In the genomic region with DNA sequence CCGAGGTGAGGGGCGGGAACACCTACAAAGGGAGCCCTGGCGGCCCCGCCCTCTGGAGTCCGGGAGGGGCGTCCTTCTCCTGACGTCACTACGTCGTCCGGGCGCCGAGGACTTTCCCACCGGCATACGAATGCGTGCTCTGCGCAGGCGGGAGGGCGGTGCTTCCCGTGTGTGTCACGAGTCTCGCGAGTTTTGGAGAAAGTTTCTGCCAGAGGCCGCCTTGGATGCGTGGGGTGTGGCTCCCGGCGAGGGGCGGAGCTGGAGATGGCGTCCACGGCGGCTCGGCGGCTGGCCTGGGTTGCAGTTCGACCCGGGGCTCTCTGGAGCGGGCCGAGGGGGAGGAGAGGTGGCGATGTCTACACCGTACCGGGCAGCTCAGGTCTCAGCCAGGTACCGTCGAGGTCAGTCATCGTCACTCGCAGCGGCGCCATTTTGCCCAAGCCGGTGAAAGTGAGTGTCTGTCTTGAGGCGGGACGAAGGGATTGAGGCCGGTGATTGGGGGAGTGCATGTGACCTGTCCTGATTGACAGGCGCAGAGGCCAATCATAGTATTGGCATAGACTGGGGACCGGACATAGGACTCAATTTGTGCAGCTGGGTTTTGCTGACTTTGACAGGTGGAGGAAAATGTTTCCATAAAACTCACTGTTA, we compare ENCODE assay signal across 8 mouse cellular contexts. TPM values are rescaled to one million over a fixed set of nuclear protein-coding genes. Genes with fewer than 3 reads are reported as not detected.
DNase-seq lines count a peak whose midpoint lies in the region; ATAC-seq and TF ChIP-seq lines count a peak whose summit lies in the region.

No protein-coding gene starts in this region.

- peaks cover 12% of the 10 kb centered on the region for H3K36me3 ChIP-seq in ES-Bruce4 (ENCODE audit: control insufficient read depth, insufficient read depth, low read length, poor library complexity, severe bottlenecking)
- peaks cover 38% of the 10 kb centered on the region for H3K36me3 ChIP-seq in forebrain, embryonic 13.5 days (ENCODE audit: poor library complexity, severe bottlenecking)
- H3K36me3 ChIP-seq in liver, postnatal 0 days (replicated peaks; ENCODE audit: insufficient read depth, low read length), result peaks cover 41% of the 10 kb centered on the region
- peaks cover 28% of the 10 kb centered on the region for H3K36me3 ChIP-seq in neural tube, embryonic 14.5 days (ENCODE audit: control insufficient read depth, insufficient read depth, low read length)

- H3K9ac ChIP-seq in ES-Bruce4 (ENCODE audit: low read depth, poor library complexity, severe bottlenecking), result peak overlapping the region; percentile 82
- H3K9ac ChIP-seq in forebrain, embryonic 13.5 days, result peak overlapping the region; percentile 78
- peak overlapping the region; percentile 81 for H3K9ac ChIP-seq in liver, postnatal 0 days (replicated peaks)
- H3K9ac ChIP-seq in neural tube, embryonic 14.5 days (replicated peaks; ENCODE audit: low read depth, low read length), result peak overlapping the region; percentile 71

- TF ChIP-seq EP300 in ES-Bruce4 (IDR thresholded peaks at IDR 0.05; ENCODE audit: insufficient read depth, low read depth, low read length), result peak; percentile 10; the same call in 1 of the 2 replicates
- peak; percentile 35; the same call in 1 of the 2 replicates for TF ChIP-seq EP300 in liver, postnatal 0 days (IDR thresholded peaks at IDR 0.05; ENCODE audit: low read depth)

- no peak overlapping the region for H3K27ac ChIP-seq in ES-Bruce4 (ENCODE audit: insufficient read depth, low read length)
- peak overlapping the region; percentile 81 for H3K27ac ChIP-seq in forebrain, embryonic 13.5 days
- peak overlapping the region; percentile 92 for H3K27ac ChIP-seq in liver, postnatal 0 days (ENCODE audit: low read depth)
- peak overlapping the region; percentile 87 for H3K27ac ChIP-seq in neural tube, embryonic 14.5 days (ENCODE audit: low read depth, low read length)

- peak overlapping the region; percentile 94 for H3K4me3 ChIP-seq in ES-Bruce4 (ENCODE audit: low read depth, low read length)
- peak overlapping the region; percentile 63 for H3K4me3 ChIP-seq in forebrain, embryonic 13.5 days
- H3K4me3 ChIP-seq in liver, postnatal 0 days (ENCODE audit: low read depth, low read length), result peak overlapping the region; percentile 73
- peak overlapping the region; percentile 64 for H3K4me3 ChIP-seq in neural tube, embryonic 14.5 days (ENCODE audit: low read depth, low read length)

- no peak for TF ChIP-seq CTCF in ES-Bruce4 (IDR thresholded peaks at IDR 0.05; ENCODE audit: low read depth, low read length)
- TF ChIP-seq CTCF in liver, postnatal 0 days (IDR thresholded peaks at IDR 0.05; ENCODE audit: low read depth), result no peak

- peak; percentile 99 for DNase-seq in heart, postnatal 10 days
- DNase-seq in large intestine, adult 2 months (ENCODE audit: low read depth, low spot score), result peak; percentile 99
- peak; percentile 99 for DNase-seq in liver, postnatal 0 days
- DNase-seq in testis, postnatal 10 days (ENCODE audit: low spot score), result peak; percentile 97

- H3K4me2 ChIP-seq in forebrain, embryonic 13.5 days, result peak overlapping the region; percentile 93
- H3K4me2 ChIP-seq in liver, postnatal 0 days (ENCODE audit: low read depth, low read length), result peak overlapping the region; percentile 91
- H3K4me2 ChIP-seq in neural tube, embryonic 14.5 days (ENCODE audit: low read depth, low read length), result peak overlapping the region; percentile 96

- TF ChIP-seq POLR2A in ES-Bruce4 (IDR thresholded peaks at IDR 0.05; ENCODE audit: insufficient read depth, low read length), result no peak

- WGBS in forebrain, embryonic 13.5 days, result under 1% methylated on average over 51 of the region's 51 CpGs
- WGBS in large intestine, adult 2 months, result under 1% methylated on average over 51 of the region's 51 CpGs
- WGBS in liver, postnatal 0 days (ENCODE audit: insufficient replicate concordance), result under 1% methylated on average over 50 of the region's 51 CpGs
- WGBS in neural tube, embryonic 14.5 days, result under 1% methylated on average over 51 of the region's 51 CpGs

- intact Hi-C loops in heart, postnatal 10 days (cut with DNase I), result no loop called here

- H3K4me1 ChIP-seq in ES-Bruce4 (ENCODE audit: control insufficient read depth, insufficient read depth, low read length), result peaks cover 2% of the 10 kb centered on the region
- peaks cover 19% of the 10 kb centered on the region for H3K4me1 ChIP-seq in forebrain, embryonic 13.5 days
- H3K4me1 ChIP-seq in liver, postnatal 0 days (ENCODE audit: insufficient read depth), result peaks cover 69% of the 10 kb centered on the region
- peaks cover 19% of the 10 kb centered on the region for H3K4me1 ChIP-seq in neural tube, embryonic 14.5 days (ENCODE audit: control insufficient read depth, insufficient read depth, low read length)

- peak; percentile 95 for ATAC-seq in cerebellum, adult (ENCODE audit: insufficient number of reproducible peaks, low FRiP score, low TSS enrichment)
- ATAC-seq in forebrain, embryonic 13.5 days, result peak; percentile 99
- peak; percentile 89 for ATAC-seq in liver, postnatal 0 days
- peak; percentile 98 for ATAC-seq in neural tube, embryonic 14.5 days (ENCODE audit: low read depth)

- H3K9me3 ChIP-seq in ES-Bruce4 (replicated peaks; ENCODE audit: control insufficient read depth, insufficient read depth, low read length, poor library complexity, severe bottlenecking), result no peaks in the 10 kb centered on the region
- no peaks in the 10 kb centered on the region for H3K9me3 ChIP-seq in forebrain, embryonic 13.5 days (replicated peaks)
- H3K9me3 ChIP-seq in liver, postnatal 0 days (ENCODE audit: low read length), result no peaks in the 10 kb centered on the region
- H3K9me3 ChIP-seq in neural tube, embryonic 14.5 days (ENCODE audit: control insufficient read depth, low read length), result no peaks in the 10 kb centered on the region

- no peaks in the 10 kb centered on the region for H3K27me3 ChIP-seq in ES-Bruce4 (ENCODE audit: control insufficient read depth, insufficient read depth, low read length, poor library complexity, severe bottlenecking)
- peaks cover 4% of the 10 kb centered on the region for H3K27me3 ChIP-seq in forebrain, embryonic 13.5 days
- no peaks in the 10 kb centered on the region for H3K27me3 ChIP-seq in liver, postnatal 0 days (ENCODE audit: insufficient read depth, low read length)
- 0 out of 2 replicates have a peak, but pooled peaks cover 2% of the 10 kb centered on the region for H3K27me3 ChIP-seq in neural tube, embryonic 14.5 days (ENCODE audit: control insufficient read depth, insufficient read depth, low read length)

RNA-seq across cellular contexts. Expression of a gene that starts 7.2 kb away (rescaled TPM):
- polyA plus RNA-seq in ES-Bruce4 (2011; ENCODE audit: insufficient read depth, insufficient read length, low read depth, missing spikeins), result 84.8 and 86.7 TPM in 2 replicates
- 303 and 321 TPM in 2 replicates for polyA plus RNA-seq in forebrain, embryonic 13.5 days (2015; fragmentation: Nextera tagmentation; extraction: Ambion mirVana)
- 100 to 1,000 TPM; 195 to 202 TPM for total RNA-seq in heart, postnatal 10 days (2021)
- 372 and 378 TPM in 2 replicates for polyA plus RNA-seq in large intestine, adult 2 months (2012; rRNA removed)
- polyA plus RNA-seq in liver, postnatal 0 days (2015; fragmentation: Nextera tagmentation; extraction: Ambion mirVana), result 145 and 151 TPM in 2 replicates
- 351 and 392 TPM in 2 replicates for polyA plus RNA-seq in neural tube, embryonic 14.5 days (2014; fragmentation: Nextera tagmentation; extraction: Ambion mirVana)

RNA-seq across cellular contexts. Expression of a gene that starts 7.2 kb away (rescaled TPM):
- 1.8 and 2.7 TPM in 2 replicates for polyA plus RNA-seq in ES-Bruce4 (2011; ENCODE audit: insufficient read depth, insufficient read length, low read depth, missing spikeins)
- polyA plus RNA-seq in forebrain, embryonic 13.5 days (2015; fragmentation: Nextera tagmentation; extraction: Ambion mirVana), result 1.3 and 1.8 TPM in 2 replicates
- total RNA-seq in heart, postnatal 10 days (2021), result 1 to 10 TPM; 2.8 to 3.2 TPM
- polyA plus RNA-seq in large intestine, adult 2 months (2012; rRNA removed), result 0.52 and 0.78 TPM in 2 replicates
- 16.1 and 17.5 TPM in 2 replicates for polyA plus RNA-seq in liver, postnatal 0 days (2015; fragmentation: Nextera tagmentation; extraction: Ambion mirVana)
- polyA plus RNA-seq in neural tube, embryonic 14.5 days (2014; fragmentation: Nextera tagmentation; extraction: Ambion mirVana), result 0.87 and 2.4 TPM in 2 replicates

RNA-seq across cellular contexts. Expression of a gene that starts 7.2 kb away (rescaled TPM):
- polyA plus RNA-seq in ES-Bruce4 (2011; ENCODE audit: insufficient read depth, insufficient read length, low read depth, missing spikeins), result 29.5 and 30.0 TPM in 2 replicates
- 19.4 and 25.2 TPM in 2 replicates for polyA plus RNA-seq in forebrain, embryonic 13.5 days (2015; fragmentation: Nextera tagmentation; extraction: Ambion mirVana)
- total RNA-seq in heart, postnatal 10 days (2021), result 10 to 100 TPM; 46.3 to 47.5 TPM
- 137 and 148 TPM in 2 replicates for polyA plus RNA-seq in large intestine, adult 2 months (2012; rRNA removed)
- 34.6 TPM in 2 replicates for polyA plus RNA-seq in liver, postnatal 0 days (2015; fragmentation: Nextera tagmentation; extraction: Ambion mirVana)
- polyA plus RNA-seq in neural tube, embryonic 14.5 days (2014; fragmentation: Nextera tagmentation; extraction: Ambion mirVana), result 27.1 and 34.9 TPM in 2 replicates

RNA-seq across cellular contexts. Expression of a gene that starts 8.2 kb away (rescaled TPM):
- polyA plus RNA-seq in ES-Bruce4 (2011; ENCODE audit: insufficient read depth, insufficient read length, low read depth, missing spikeins), result 212 and 236 TPM in 2 replicates
- polyA plus RNA-seq in forebrain, embryonic 13.5 days (2015; fragmentation: Nextera tagmentation; extraction: Ambion mirVana), result 318 and 358 TPM in 2 replicates
- 100 to 1,000 TPM; 525 to 549 TPM for total RNA-seq in heart, postnatal 10 days (2021)
- 282 and 435 TPM in 2 replicates for polyA plus RNA-seq in large intestine, adult 2 months (2012; rRNA removed)
- polyA plus RNA-seq in liver, postnatal 0 days (2015; fragmentation: Nextera tagmentation; extraction: Ambion mirVana), result 642 and 691 TPM in 2 replicates
- polyA plus RNA-seq in neural tube, embryonic 14.5 days (2014; fragmentation: Nextera tagmentation; extraction: Ambion mirVana), result 391 and 432 TPM in 2 replicates

RNA-seq across cellular contexts. Expression of a gene that starts 34.1 kb away (rescaled TPM):
- polyA plus RNA-seq in ES-Bruce4 (2011; ENCODE audit: insufficient read depth, insufficient read length, low read depth, missing spikeins), result 1.1 and 1.9 TPM in 2 replicates
- 1.6 and 1.7 TPM in 2 replicates for polyA plus RNA-seq in forebrain, embryonic 13.5 days (2015; fragmentation: Nextera tagmentation; extraction: Ambion mirVana)
- total RNA-seq in heart, postnatal 10 days (2021), result 10 to 100 TPM; 17.7 to 30.5 TPM
- polyA plus RNA-seq in large intestine, adult 2 months (2012; rRNA removed), result 22.4 and 44.0 TPM in 2 replicates
- polyA plus RNA-seq in liver, postnatal 0 days (2015; fragmentation: Nextera tagmentation; extraction: Ambion mirVana), result 42.0 and 44.9 TPM in 2 replicates
- 0.99 and 1.8 TPM in 2 replicates for polyA plus RNA-seq in neural tube, embryonic 14.5 days (2014; fragmentation: Nextera tagmentation; extraction: Ambion mirVana)
